Mouse (Mus musculus): ENCODE results near the gene Ttll11. TPM values are rescaled to one million over a fixed set of nuclear protein-coding genes. Genes with fewer than 3 reads are reported as not detected.

Ttll11 gene
- polyA plus RNA-seq, 1 experiment from 2014 or later = 6.1 TPM

GRCm38 (mm10) chr2:35833546-35833945, 146.2 kb downstream of the Ttll11 start:
- H3K9me3 ChIP-seq (ENCODE audit: control insufficient read depth, low read length) = no peaks in the 10 kb centered on the region
- H3K4me1 ChIP-seq (ENCODE audit: control insufficient read depth, insufficient read depth, low read length) = peaks cover 4% of the 10 kb centered on the region
- H3K4me3 ChIP-seq (ENCODE audit: low read depth, low read length) = no peak overlapping the region
- 54% methylated on average over 6 of the region's 6 CpGs for WGBS
- ATAC-seq (ENCODE audit: low read depth) = no peak; the same call in 1 of the 2 replicates
- no peak overlapping the region for H3K9ac ChIP-seq (replicated peaks; ENCODE audit: low read depth, low read length)
- no peaks in the 10 kb centered on the region for H3K36me3 ChIP-seq (ENCODE audit: control insufficient read depth, insufficient read depth, low read length)
- H3K4me2 ChIP-seq (ENCODE audit: low read depth, low read length) = no peak overlapping the region
- H3K27me3 ChIP-seq (ENCODE audit: control insufficient read depth, insufficient read depth, low read length) = no peaks in the 10 kb centered on the region
- no peak overlapping the region for H3K27ac ChIP-seq (ENCODE audit: low read depth, low read length)

- no peaks in the 10 kb centered on the region for H3K9me3 ChIP-seq (ENCODE audit: control insufficient read depth, low read length)
- H3K4me1 ChIP-seq (ENCODE audit: control insufficient read depth, insufficient read depth, low read length) = peaks cover 4% of the 10 kb centered on the region
- 51% methylated on average over 11 of the region's 11 CpGs for WGBS
- no peak for ATAC-seq (ENCODE audit: low read depth)
- no peaks in the 10 kb centered on the region for H3K27me3 ChIP-seq (ENCODE audit: control insufficient read depth, insufficient read depth, low read length)
- H3K9ac ChIP-seq (replicated peaks; ENCODE audit: low read depth, low read length) = no peak overlapping the region
- H3K4me3 ChIP-seq (ENCODE audit: low read depth, low read length) = no peak overlapping the region
- H3K27ac ChIP-seq (ENCODE audit: low read depth, low read length) = no peak overlapping the region
- H3K36me3 ChIP-seq (ENCODE audit: control insufficient read depth, insufficient read depth, low read length) = no peaks in the 10 kb centered on the region
- no peak overlapping the region for H3K4me2 ChIP-seq (ENCODE audit: low read depth, low read length)
Observed at GRCm38 (mm10) chr2:35832742-35833425, 146.8 kb downstream of the Ttll11 start.

GRCm38 (mm10) chr2:35831904-35832581, 147.7 kb downstream of the Ttll11 start:
- no peak for ATAC-seq (ENCODE audit: low read depth)
- no peaks in the 10 kb centered on the region for H3K9me3 ChIP-seq (ENCODE audit: control insufficient read depth, low read length)
- no peak overlapping the region for H3K4me3 ChIP-seq (ENCODE audit: low read depth, low read length)
- no peaks in the 10 kb centered on the region for H3K27me3 ChIP-seq (ENCODE audit: control insufficient read depth, insufficient read depth, low read length)
- no peak overlapping the region for H3K9ac ChIP-seq (replicated peaks; ENCODE audit: low read depth, low read length)
- no peak overlapping the region for H3K27ac ChIP-seq (ENCODE audit: low read depth, low read length)
- H3K36me3 ChIP-seq (ENCODE audit: control insufficient read depth, insufficient read depth, low read length) = no peaks in the 10 kb centered on the region
- peaks cover 4% of the 10 kb centered on the region for H3K4me1 ChIP-seq (ENCODE audit: control insufficient read depth, insufficient read depth, low read length)
- WGBS = 87% methylated on average over 10 of the region's 10 CpGs
- no peak overlapping the region for H3K4me2 ChIP-seq (ENCODE audit: low read depth, low read length)

- no peak for ATAC-seq (ENCODE audit: low read depth)
- H3K4me3 ChIP-seq (ENCODE audit: low read depth, low read length) = no peak overlapping the region
- H3K4me2 ChIP-seq (ENCODE audit: low read depth, low read length) = no peak overlapping the region
- 86% methylated on average over 6 of the region's 6 CpGs for WGBS
- no peak overlapping the region for H3K9ac ChIP-seq (replicated peaks; ENCODE audit: low read depth, low read length)
- H3K27ac ChIP-seq (ENCODE audit: low read depth, low read length) = no peak overlapping the region
- H3K27me3 ChIP-seq (ENCODE audit: control insufficient read depth, insufficient read depth, low read length) = no peaks in the 10 kb centered on the region
- no peaks in the 10 kb centered on the region for H3K9me3 ChIP-seq (ENCODE audit: control insufficient read depth, low read length)
- H3K4me1 ChIP-seq (ENCODE audit: control insufficient read depth, insufficient read depth, low read length) = peaks cover 4% of the 10 kb centered on the region
- H3K36me3 ChIP-seq (ENCODE audit: control insufficient read depth, insufficient read depth, low read length) = no peaks in the 10 kb centered on the region
Observed at GRCm38 (mm10) chr2:35830966-35831903, 148.5 kb downstream of the Ttll11 start.

DNA sequence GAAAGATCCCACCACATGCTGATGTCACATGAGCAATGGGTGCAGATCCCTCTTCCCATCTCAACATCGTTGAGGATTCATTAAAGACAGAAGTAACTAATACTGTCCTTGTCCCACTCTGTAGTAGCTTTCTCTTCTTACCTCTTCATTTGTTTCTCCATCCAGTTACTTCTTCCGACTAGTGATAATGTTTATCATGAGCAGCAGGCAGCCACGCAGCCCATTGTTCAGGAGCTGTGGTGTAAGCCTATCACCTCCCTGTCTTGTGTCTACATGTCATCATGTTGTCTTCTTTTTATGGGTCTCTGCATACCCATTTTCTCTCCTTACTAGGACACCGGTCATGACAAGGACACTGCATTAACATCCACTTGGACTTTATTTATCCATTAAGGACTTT, 150.6 kb downstream of the Ttll11 start:
- 90% methylated on average over 4 of the region's 4 CpGs for WGBS
- Histone ChIP-seq H3K9ac (replicated peaks; ENCODE audit: low read depth, low read length) (no peak overlapping the region), H3K27me3 (ENCODE audit: control insufficient read depth, insufficient read depth, low read length) (no peaks in the 10 kb centered on the region), H3K4me1 (ENCODE audit: control insufficient read depth, insufficient read depth, low read length) (peaks cover 4% of the 10 kb centered on the region), H3K36me3 (ENCODE audit: control insufficient read depth, insufficient read depth, low read length) (no peaks in the 10 kb centered on the region), H3K4me2 (ENCODE audit: low read depth, low read length) (no peak overlapping the region), H3K4me3 (ENCODE audit: low read depth, low read length) (no peak overlapping the region), H3K9me3 (ENCODE audit: control insufficient read depth, low read length) (no peaks in the 10 kb centered on the region), H3K27ac (ENCODE audit: low read depth, low read length) (no peak overlapping the region)
- no peak for ATAC-seq (ENCODE audit: low read depth)

DNA sequence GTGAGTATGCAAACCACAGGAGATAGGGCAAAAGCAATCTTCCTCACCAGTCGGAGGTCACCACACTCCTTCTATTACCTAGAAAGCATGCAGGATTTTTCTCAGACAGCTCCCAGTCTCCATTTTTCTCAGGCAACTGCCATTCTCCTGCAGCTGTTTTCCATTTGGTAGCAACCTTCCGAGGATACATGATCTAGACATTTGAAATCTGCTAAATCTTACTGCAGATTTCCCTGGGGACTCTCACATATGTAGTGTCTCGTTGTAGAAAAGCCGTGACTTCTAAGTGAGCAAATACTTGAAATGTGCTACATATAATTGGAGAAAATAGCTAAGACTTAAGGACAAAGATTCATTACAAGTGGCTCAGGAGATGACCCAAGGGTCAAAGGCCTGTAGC, 151.8 kb downstream of the Ttll11 start:
- no peaks in the 10 kb centered on the region for H3K36me3 ChIP-seq (ENCODE audit: control insufficient read depth, insufficient read depth, low read length)
- ATAC-seq (ENCODE audit: low read depth) = no peak
- 87% methylated on average over 4 of the region's 4 CpGs for WGBS
- H3K4me2 ChIP-seq (ENCODE audit: low read depth, low read length) = no peak overlapping the region
- no peak overlapping the region for H3K9ac ChIP-seq (replicated peaks; ENCODE audit: low read depth, low read length)
- no peaks in the 10 kb centered on the region for H3K4me1 ChIP-seq (ENCODE audit: control insufficient read depth, insufficient read depth, low read length)
- no peaks in the 10 kb centered on the region for H3K9me3 ChIP-seq (ENCODE audit: control insufficient read depth, low read length)
- no peaks in the 10 kb centered on the region for H3K27me3 ChIP-seq (ENCODE audit: control insufficient read depth, insufficient read depth, low read length)
- H3K27ac ChIP-seq (ENCODE audit: low read depth, low read length) = no peak overlapping the region
- H3K4me3 ChIP-seq (ENCODE audit: low read depth, low read length) = no peak overlapping the region

- no peaks in the 10 kb centered on the region for H3K36me3 ChIP-seq (ENCODE audit: control insufficient read depth, insufficient read depth, low read length)
- no peak overlapping the region for H3K27ac ChIP-seq (ENCODE audit: low read depth, low read length)
- H3K9me3 ChIP-seq (ENCODE audit: control insufficient read depth, low read length) = no peaks in the 10 kb centered on the region
- H3K4me1 ChIP-seq (ENCODE audit: control insufficient read depth, insufficient read depth, low read length) = no peaks in the 10 kb centered on the region
- H3K27me3 ChIP-seq (ENCODE audit: control insufficient read depth, insufficient read depth, low read length) = no peaks in the 10 kb centered on the region
- 74% methylated on average over 7 of the region's 7 CpGs for WGBS
- no peak for ATAC-seq (ENCODE audit: low read depth)
- H3K4me3 ChIP-seq (ENCODE audit: low read depth, low read length) = no peak overlapping the region
- no peak overlapping the region for H3K9ac ChIP-seq (replicated peaks; ENCODE audit: low read depth, low read length)
- no peak overlapping the region for H3K4me2 ChIP-seq (ENCODE audit: low read depth, low read length)
Observed at GRCm38 (mm10) chr2:35825157-35825556, 154.6 kb downstream of the Ttll11 start.

DNA sequence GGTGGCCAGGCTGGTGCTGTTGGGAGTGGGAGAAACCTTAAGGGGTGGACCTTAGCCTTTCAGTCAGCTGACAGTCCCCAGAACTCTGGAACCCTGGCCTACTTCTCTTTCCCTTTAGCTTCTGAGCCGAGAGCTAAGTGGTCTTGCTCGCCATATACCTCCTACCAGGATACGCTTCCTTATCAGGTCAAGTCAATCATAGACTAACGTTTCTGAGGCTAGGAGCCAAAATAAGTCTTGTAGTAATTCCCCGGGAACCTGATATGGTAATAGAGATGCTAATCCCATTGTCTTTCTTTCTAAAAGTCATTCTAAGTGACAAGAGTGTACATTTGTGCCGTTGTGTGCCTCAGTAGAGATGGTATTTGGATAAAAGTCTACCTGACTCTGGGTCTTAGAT, 156.1 kb downstream of the Ttll11 start:
- H3K27me3 ChIP-seq (ENCODE audit: control insufficient read depth, insufficient read depth, low read length) = no peaks in the 10 kb centered on the region
- H3K9me3 ChIP-seq (ENCODE audit: control insufficient read depth, low read length) = no peaks in the 10 kb centered on the region
- ATAC-seq (ENCODE audit: low read depth) = no peak
- no peak overlapping the region for H3K27ac ChIP-seq (ENCODE audit: low read depth, low read length)
- H3K36me3 ChIP-seq (ENCODE audit: control insufficient read depth, insufficient read depth, low read length) = no peaks in the 10 kb centered on the region
- no peak overlapping the region for H3K4me2 ChIP-seq (ENCODE audit: low read depth, low read length)
- no peak overlapping the region for H3K9ac ChIP-seq (replicated peaks; ENCODE audit: low read depth, low read length)
- no peaks in the 10 kb centered on the region for H3K4me1 ChIP-seq (ENCODE audit: control insufficient read depth, insufficient read depth, low read length)
- WGBS = 88% methylated on average over 6 of the region's 6 CpGs
- H3K4me3 ChIP-seq (ENCODE audit: low read depth, low read length) = no peak overlapping the region

DNA sequence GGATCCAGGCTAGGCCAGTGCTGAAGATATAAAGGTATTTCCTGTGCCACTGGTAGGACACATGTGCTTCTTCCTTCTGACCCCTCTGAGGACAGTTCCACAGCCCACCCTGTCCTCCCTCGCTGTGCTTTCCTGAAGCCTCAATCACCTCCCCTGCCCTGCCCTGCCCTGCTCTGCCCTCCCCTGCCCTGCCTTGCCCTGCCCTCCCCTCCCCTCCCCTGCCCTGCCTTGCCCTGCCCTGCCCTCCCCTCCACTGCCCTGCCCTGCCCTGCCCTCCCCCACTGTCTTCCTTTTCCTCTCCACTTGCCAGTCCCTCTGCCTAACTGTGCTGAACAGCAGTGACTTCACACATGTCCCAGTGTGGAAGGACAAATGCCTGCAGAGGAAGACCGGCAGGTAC, 160.8 kb downstream of the Ttll11 start:
- Histone ChIP-seq H3K27ac (ENCODE audit: low read depth, low read length) (no peak overlapping the region), H3K4me2 (ENCODE audit: low read depth, low read length) (no peak overlapping the region), H3K4me3 (ENCODE audit: low read depth, low read length) (no peak overlapping the region), H3K9ac (replicated peaks; ENCODE audit: low read depth, low read length) (no peak overlapping the region), H3K9me3 (ENCODE audit: control insufficient read depth, low read length) (no peaks in the 10 kb centered on the region), H3K36me3 (ENCODE audit: control insufficient read depth, insufficient read depth, low read length) (no peaks in the 10 kb centered on the region), H3K4me1 (ENCODE audit: control insufficient read depth, insufficient read depth, low read length) (no peaks in the 10 kb centered on the region), H3K27me3 (ENCODE audit: control insufficient read depth, insufficient read depth, low read length) (no peaks in the 10 kb centered on the region)
- WGBS = 67% methylated on average over 2 of the region's 2 CpGs
- no peak for ATAC-seq (ENCODE audit: low read depth)

All from neural tube, embryonic 14.5 days (tissue).